Mouse (Mus musculus): ENCODE results near the gene Atp11b.

- TF ChIP-seq CTCF (IDR thresholded peaks at IDR 0.05; ENCODE audit: extremely low read depth, insufficient read length, insufficient replicate concordance, low read depth, low read length): no peak
- TF ChIP-seq POLR2A (IDR thresholded peaks at IDR 0.05; ENCODE audit: low read depth, low read length): no peak
Measured at GRCm38 (mm10) chr3:35897900-35898299, 144.0 kb downstream of the Atp11b start.

All from small intestine, adult 2 months (tissue).